Mouse (Mus musculus): Measurements from ENCODE around the gene Gzmd.
A peak's percentile ranks its signal among the peaks of the same experiment; 100 is the strongest.
"Not testable (repeated sequence)": the region's sequence is repeated elsewhere in the genome, so short reads cannot be mapped to it uniquely, and the experiment has no call there.

Gzmd gene

DNA sequence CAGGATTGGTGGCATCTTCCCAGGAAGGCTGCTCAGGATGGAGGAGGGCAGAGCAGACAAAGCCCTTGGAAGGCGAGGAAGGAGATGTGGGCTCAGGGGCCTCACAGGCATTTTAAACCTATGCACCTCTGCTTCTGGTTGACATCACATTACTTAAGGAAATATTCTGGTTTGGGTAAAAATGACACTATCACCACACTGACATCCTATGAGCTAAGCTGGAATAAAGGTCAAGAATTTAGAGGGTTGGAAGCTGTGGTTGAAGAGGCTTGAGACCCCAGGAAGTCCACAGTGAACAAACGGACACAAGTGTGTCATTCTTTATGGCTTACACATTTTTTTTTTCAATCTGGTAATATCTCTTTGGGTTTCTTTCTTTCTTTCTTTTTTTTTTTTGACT, at the start of gene Gzmd:
TSS of gene Gzmd (minus strand) at position 101 of the 400 bp plus-strand sequence.
- not testable (repeated sequence) for DNase-seq (ENCODE audit: low read depth, low spot score)

- DNase-seq (ENCODE audit: low read depth, low spot score) = peak; percentile 26
Measured at GRCm38 (mm10) chr14:56177651-56178050, 45.2 kb upstream of the Gzmd start.

GRCm38 (mm10) chr14:56174499-56174898, 42.1 kb upstream of the Gzmd start, which contains the start of gene Gzmn:
Gene Gzmn (minus strand): TSS chr14:56174599.
- DNase-seq (ENCODE audit: low read depth, low spot score) = no peak

GRCm38 (mm10) chr14:56173396-56173795, 41.0 kb upstream of the Gzmd start:
- DNase-seq (ENCODE audit: low read depth, low spot score) = no peak

- no peak for DNase-seq (ENCODE audit: low read depth, low spot score)
Measured at GRCm38 (mm10) chr14:56172744-56173143, 40.3 kb upstream of the Gzmd start.

DNA sequence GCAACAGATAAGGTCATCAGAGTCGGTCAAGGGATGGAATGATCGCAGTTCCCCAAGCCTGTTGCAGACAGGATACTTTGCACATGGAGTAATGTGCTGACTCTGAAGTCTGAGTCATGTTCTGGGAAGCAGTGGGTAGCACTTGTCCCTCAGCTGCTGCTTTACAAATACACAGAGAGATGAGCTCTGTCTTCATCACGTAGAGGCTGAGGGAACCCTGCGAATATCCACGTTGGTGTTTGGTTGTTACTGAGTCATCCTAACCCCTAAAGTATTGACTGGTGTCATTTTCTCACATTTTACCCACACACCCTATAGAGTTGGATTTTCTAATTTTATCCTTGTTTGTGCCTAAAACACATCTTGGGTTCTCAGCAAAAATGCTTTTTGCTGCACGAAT, 35.6 kb upstream of the Gzmd start:
- no peak for DNase-seq (ENCODE audit: low read depth, low spot score)

DNA sequence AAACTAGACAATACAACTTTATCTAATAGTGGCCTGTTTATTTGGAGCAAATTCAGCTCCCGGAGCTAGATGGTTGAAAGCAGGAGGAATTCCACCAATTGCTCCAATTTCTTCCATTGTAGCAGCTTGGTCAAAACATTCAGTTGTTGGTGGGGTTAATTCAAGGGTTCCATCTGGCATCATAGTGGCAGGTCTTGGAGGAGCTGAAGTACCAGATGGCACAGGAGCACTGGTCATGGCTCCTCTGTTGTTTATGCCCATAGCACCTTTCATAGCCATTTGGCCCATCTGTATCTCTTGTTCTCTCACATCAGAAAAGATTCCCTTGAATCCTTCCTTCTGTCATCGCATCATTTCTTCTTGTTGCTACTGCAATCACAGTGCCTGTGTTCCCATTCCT, 29.7 kb upstream of the Gzmd start:
- no peak for DNase-seq (ENCODE audit: low read depth, low spot score)

DNA sequence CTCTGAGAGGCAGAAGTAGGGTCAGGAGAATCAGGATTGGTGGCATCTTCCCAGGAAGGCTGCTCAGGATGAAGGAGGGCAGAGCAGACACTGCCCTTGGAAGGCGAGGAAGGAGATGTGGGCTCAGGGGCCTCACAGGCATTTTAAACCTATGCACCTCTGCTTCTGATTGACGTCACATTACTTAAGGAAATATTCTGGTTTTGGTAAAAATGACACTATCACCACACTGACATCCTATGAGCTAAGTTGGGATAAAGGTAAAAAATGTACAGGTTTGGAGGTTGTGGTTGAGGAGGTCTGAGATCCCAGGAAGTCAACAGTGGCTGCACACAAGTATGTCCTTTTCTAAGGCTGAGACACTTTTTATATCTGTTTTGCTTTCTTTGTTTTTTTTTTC, 27.1 kb upstream of the Gzmd start, which contains the start of gene Gzmg:
TSS of gene Gzmg (minus strand) at position 101 of the 400 bp plus-strand sequence.
- not testable (repeated sequence) for DNase-seq (ENCODE audit: low read depth, low spot score)

GRCm38 (mm10) chr14:56155340-56155739, 22.9 kb upstream of the Gzmd start:
- peak; percentile 2 for DNase-seq (ENCODE audit: low read depth, low spot score)

- not testable (repeated sequence) for DNase-seq (ENCODE audit: low read depth, low spot score)
Measured at GRCm38 (mm10) chr14:56133675-56134074, 1.3 kb upstream of the Gzmd start.

DNA sequence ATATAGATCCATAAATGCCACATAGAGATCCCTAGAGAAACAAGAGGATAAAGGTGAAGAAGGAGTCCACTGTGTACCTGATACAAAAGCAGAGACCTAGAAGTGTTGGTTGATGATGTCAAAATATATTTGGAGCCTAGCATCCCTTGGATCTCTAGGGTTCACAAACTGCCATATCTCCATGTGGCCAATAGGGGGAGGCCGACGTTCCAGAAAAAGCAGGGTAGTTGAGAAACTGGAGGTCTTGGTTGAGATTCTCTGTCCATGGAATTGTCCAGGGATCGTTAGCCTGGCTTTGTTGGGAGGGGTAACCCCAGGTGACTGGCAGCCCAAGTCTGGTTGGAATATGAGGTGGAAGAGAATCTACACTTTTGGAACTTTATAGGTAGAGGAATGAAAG, 4.1 kb downstream of the Gzmd start:
- DNase-seq (ENCODE audit: low read depth, low spot score) = no peak

DNA sequence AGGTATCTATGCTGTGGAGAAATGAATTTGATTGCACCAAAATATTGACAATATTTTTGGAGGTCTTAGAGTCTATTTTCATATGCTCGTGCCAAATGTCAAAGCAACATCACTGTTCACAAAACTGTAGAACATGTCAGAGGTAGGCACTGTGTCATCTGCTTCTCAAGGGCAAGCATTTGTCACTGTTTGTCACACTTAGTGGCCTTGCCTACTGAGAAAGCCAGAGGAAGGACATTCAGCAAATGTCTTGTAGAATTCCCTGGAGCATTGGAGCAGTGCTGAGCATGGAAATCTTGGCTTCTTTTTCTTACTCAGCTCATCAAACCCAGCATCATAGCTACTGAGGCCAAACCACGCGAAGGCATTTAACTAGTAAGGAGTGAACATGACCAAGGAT, 8.9 kb downstream of the Gzmd start:
- DNase-seq (ENCODE audit: low read depth, low spot score) = no peak

DNA sequence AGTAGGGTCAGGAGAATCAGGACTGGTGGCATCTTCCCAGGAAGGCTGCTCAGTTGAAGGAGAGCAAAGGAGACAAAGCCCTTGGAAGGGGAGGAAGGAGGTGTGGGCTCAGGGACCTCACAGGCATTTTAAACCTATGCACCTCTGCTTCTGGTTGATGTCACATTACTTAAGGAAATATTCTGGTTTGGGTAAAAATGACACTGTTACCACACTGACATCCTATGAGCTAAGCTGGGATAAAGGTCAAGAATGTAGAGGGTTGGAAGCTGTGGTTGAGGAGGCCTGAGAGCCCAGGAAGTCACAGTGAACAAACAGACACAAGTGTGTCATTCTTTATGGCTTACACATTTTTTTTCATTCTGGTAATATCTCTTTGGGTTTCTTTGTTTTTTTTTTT, 11.9 kb downstream of the Gzmd start, which contains the start of gene Gzme:
TSS of gene Gzme (minus strand) at position 101 of the 400 bp plus-strand sequence.
- DNase-seq (ENCODE audit: low read depth, low spot score) = peak; percentile 11

DNA sequence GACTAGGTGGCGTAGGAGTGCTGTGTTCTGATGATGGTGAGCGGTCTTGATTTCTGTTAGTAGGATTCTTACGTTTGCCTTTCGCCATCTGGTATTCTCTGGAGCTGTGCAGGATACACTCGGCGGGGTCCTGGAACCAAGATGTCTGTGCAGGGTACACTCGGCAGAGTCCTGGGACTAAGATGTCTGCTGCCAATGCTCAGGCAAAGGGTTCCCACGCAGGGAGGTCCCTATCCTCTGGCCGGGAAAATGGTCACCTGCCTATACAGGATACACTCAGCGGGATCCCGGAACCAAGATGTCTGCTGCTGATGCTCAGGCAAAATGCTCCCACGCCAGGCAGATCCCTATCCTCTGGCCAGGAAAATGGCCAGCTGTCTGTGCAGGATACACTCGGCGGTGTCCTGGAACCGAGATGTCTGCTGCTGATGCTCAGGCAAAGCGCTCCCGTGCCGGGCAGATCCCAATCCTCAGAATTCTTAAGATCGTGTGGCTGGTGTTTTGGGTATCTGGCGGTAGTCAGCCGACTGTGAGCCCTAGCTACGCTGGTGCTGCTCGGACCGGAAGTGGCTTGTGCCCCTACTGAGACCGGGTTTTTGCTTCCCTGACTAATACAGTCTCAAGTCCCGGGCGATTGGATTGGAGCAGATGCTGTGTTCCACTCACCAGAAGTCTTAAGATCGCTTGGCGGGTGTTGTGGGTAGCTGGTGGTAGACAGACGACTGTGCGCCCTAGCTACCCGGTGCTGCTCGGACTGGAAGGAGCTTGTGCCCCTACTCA, 16.7 kb downstream of the Gzmd start:
- DNase-seq (ENCODE audit: low read depth, low spot score) = not testable (repeated sequence)

- no peak for DNase-seq (ENCODE audit: low read depth, low spot score)
Measured at GRCm38 (mm10) chr14:56105447-56106180, 26.8 kb downstream of the Gzmd start.

- DNase-seq (ENCODE audit: low read depth, low spot score) = no peak
Measured at GRCm38 (mm10) chr14:56105016-56105415, 27.4 kb downstream of the Gzmd start.

DNA sequence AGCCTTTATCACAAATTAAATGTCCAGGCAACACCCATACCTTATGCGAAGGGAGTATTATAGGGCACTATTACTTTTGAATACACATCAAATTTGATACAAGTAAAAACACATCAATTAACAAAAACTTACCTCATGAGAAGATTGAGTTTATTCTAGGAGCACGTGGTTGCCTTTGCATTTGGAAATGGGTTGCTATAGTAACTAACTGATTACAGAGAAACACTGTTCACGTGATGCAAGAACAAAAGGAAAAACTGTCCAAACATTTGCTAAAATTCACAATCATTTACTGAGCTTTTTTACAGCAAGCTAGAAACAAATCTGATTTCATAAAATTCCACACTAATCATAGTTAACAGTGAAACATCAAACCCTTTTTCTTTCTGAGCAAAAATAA, 29.0 kb downstream of the Gzmd start:
- DNase-seq (ENCODE audit: low read depth, low spot score) = no peak

DNA sequence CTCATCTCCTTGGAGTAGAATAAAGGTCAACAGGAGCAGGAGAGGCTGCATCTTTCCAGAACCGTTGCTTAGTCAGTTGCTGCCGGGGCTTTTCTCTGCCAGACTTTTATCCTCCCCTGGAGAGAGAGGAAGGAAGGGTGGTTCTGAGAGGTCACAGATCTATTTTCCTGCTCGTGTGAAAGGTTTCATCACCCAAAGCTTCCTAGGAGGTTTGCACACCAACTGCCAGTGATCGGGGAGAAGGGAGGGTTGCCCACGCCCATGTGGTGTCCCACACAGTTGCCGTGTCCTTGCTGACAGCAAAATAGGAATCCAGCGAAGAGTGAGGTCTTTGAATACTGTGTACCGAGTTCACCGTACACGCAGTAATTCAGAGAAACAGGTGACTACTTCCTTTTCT, 30.0 kb downstream of the Gzmd start, which contains the start of gene Ctsg:
TSS of gene Ctsg (minus strand) at position 189 of the 400 bp plus-strand sequence.
- no peak for DNase-seq (ENCODE audit: low read depth, low spot score)

- DNase-seq (ENCODE audit: low read depth, low spot score) = peak; percentile 56
Measured at GRCm38 (mm10) chr14:56098940-56099339, 33.5 kb downstream of the Gzmd start.

- DNase-seq (ENCODE audit: low read depth, low spot score) = no peak
Measured at GRCm38 (mm10) chr14:56097597-56097996, 34.8 kb downstream of the Gzmd start.

- DNase-seq (ENCODE audit: low read depth, low spot score) = no peak
Measured at GRCm38 (mm10) chr14:56093353-56093752, 39.1 kb downstream of the Gzmd start.

GRCm38 (mm10) chr14:56086711-56087110, 45.7 kb downstream of the Gzmd start:
- no peak for DNase-seq (ENCODE audit: low read depth, low spot score)

GRCm38 (mm10) chr14:56085167-56085566, 47.2 kb downstream of the Gzmd start, which contains the start of gene Mcpt8:
Gene Mcpt8 (minus strand): TSS chr14:56085273.
- peak; percentile 66 for DNase-seq (ENCODE audit: low read depth, low spot score)

Measured in 3T3-L1 (cell line).